Mouse (Mus musculus): ENCODE results near the gene Fbxl19. TPM values are rescaled to one million over a fixed set of nuclear protein-coding genes. Genes with fewer than 3 reads are reported as not detected.

Gene Fbxl19
- not detected in 2 replicates for polyA plus RNA-seq (2012; ENCODE audit: insufficient read depth, insufficient read length, low replicate concordance, missing spikeins)

DNA sequence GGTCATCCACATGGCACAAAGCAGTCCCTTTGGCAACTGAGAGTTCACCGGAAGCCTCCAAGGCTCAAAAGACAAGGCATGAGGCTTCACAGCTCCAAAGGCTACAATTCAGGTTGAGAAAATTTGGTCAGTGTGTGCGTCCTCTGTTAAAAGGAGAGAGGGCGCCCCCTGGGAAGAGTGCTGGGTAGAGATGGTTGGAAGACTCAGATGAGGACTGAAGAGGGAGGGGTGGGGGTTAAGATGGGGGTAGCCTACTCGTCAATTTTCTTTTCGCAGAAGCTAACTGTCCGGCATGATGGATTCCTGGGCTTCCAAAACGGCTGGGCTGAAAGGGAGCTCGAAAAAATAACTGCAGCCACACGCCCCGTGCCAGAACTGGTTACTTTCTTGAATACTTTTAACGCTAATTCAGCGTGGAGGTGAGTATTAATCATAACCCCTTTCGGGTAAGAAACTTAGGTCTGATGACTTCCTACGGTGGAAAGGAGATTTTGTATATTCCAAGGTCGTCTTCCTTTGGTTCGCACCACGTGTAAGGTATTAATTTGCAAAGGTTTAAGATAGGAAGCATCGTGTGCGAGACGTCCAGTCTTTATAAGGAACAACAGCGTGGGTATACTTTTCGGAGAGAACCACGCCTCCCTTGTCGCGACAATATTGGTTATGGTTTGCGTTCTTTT, at the start of gene Fbxl19:
Fbxl19 (plus strand) TSS at position 178 of the 680 bp plus-strand sequence.
- peak within 1 kb of the TSS; percentile 58 for H3K27ac ChIP-seq (ENCODE audit: insufficient read depth, low read depth, low read length)
- TF ChIP-seq CTCF (IDR thresholded peaks at IDR 0.05; ENCODE audit: insufficient read depth, low read depth, low read length) (peak; percentile 20; the same call in 1 of the 2 replicates), POLR2A (IDR thresholded peaks at IDR 0.05; ENCODE audit: insufficient read depth, low read depth, low read length) (no peak)
- WGBS: under 1% methylated on average over 26 of the region's 26 CpGs
- peak within 1 kb of the TSS; percentile 60 for H3K4me3 ChIP-seq (ENCODE audit: insufficient read depth, low read depth, low read length)
- H3K4me1 ChIP-seq (ENCODE audit: control insufficient read depth, insufficient read depth, low read length): peaks cover 19% of the 10 kb centered on the region

DNA sequence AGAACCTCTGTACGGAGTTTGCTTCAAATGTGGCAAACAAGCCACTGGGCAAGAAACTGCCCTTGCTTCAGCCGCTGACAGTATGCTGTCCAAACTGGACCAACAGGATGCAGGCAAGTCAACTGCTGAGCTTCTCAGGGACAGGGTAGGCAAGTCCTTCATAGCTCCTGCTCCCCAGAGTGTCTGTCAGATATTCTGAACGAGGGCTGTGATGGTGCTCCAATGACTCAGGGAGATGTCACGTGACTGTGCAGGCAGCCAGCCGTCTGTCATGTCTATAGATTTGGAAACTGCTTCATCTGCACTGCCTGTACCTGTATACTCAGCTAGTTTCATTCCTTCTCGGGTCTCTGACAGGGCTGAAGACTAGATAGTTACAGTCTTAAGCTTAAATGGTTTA, 45.4 kb upstream of the Fbxl19 start:
- WGBS: 82% methylated on average over 6 of the region's 6 CpGs
- TF ChIP-seq CTCF (IDR thresholded peaks at IDR 0.05; ENCODE audit: insufficient read depth, low read depth, low read length) (no peak), POLR2A (IDR thresholded peaks at IDR 0.05; ENCODE audit: insufficient read depth, low read depth, low read length) (no peak)
- H3K4me1 ChIP-seq (ENCODE audit: control insufficient read depth, insufficient read depth, low read length): 0 out of 2 replicates have a peak, but pooled peaks cover 2% of the 10 kb centered on the region
- H3K4me3 ChIP-seq (ENCODE audit: insufficient read depth, low read depth, low read length): no peak overlapping the region
- no peak overlapping the region for H3K27ac ChIP-seq (ENCODE audit: insufficient read depth, low read depth, low read length)

DNA sequence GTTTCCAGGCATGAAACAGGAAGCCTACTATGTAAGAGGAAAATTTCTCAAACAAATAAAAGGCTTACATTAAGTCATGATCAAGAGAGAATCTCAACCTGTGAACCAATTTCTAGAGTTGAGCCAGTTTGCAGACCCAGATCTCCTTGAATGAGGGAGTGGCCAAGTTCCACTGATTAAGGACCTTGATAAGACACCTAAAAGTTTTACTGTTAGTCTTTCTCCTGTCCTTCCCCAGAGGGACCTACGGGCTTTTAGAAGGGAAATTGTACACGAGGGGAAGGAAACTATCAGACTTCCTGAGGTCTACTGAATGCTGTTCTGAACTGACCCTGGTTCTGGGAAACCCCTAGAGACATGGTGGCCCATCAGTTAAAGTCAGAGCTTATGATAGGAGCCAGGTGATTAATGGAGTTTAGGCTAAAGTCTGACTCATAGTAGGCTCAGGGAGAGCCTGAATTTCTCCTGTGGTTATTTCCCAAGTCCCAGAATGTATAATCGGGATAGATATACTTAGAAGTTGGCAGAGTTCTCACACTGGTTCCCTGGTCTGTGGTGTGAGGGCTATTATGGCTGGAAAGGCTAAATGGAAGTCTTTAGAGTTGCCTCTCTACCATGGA, 43.5 kb upstream of the Fbxl19 start:
- 87% methylated on average over 3 of the region's 3 CpGs for WGBS
- no peak overlapping the region for H3K27ac ChIP-seq (ENCODE audit: insufficient read depth, low read depth, low read length)
- TF ChIP-seq CTCF (IDR thresholded peaks at IDR 0.05; ENCODE audit: insufficient read depth, low read depth, low read length) (no peak), POLR2A (IDR thresholded peaks at IDR 0.05; ENCODE audit: insufficient read depth, low read depth, low read length) (no peak)

DNA sequence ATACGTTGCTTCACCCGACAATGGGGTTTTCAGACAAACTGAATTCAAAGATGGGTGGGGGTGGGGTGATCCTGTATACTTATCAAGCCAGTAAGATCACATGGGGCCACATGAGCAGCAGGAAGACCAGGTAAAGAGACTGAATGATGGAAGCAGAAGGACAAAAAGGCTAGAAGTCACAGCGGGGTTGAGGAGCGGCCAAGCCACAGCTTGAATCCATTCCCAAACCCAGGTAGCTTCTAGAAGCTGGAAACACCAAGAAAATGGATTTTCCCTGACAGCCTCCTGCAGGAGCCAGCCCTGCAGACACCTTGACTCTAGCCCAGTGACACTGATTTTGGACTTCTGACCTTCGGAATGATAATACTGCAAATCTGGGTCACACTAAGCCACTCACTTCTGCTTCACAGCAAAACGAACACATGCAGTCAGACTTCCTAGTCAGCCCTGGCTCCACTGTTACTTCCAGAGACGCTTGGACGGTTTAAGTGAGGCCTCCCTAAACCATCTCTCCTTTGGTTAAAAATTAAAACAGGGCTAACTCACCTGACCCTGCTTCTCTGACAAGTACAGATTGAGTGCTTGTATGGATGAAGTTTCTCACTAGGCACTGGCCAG, 40.7 kb upstream of the Fbxl19 start:
- WGBS: 94% methylated on average over 8 of the region's 8 CpGs
- TF ChIP-seq CTCF (IDR thresholded peaks at IDR 0.05; ENCODE audit: insufficient read depth, low read depth, low read length) (no peak), POLR2A (IDR thresholded peaks at IDR 0.05; ENCODE audit: insufficient read depth, low read depth, low read length) (no peak)
- H3K27ac ChIP-seq (ENCODE audit: insufficient read depth, low read depth, low read length): no peak overlapping the region
- no peak overlapping the region for H3K4me3 ChIP-seq (ENCODE audit: insufficient read depth, low read depth, low read length)
- peaks cover 13% of the 10 kb centered on the region for H3K4me1 ChIP-seq (ENCODE audit: control insufficient read depth, insufficient read depth, low read length)

More for the DNA sequence above, 43.5 kb upstream of the Fbxl19 start:
- Histone ChIP-seq H3K4me1 (ENCODE audit: control insufficient read depth, insufficient read depth, low read length) (no peaks in the 10 kb centered on the region), H3K4me3 (ENCODE audit: insufficient read depth, low read depth, low read length) (no peak overlapping the region)

DNA sequence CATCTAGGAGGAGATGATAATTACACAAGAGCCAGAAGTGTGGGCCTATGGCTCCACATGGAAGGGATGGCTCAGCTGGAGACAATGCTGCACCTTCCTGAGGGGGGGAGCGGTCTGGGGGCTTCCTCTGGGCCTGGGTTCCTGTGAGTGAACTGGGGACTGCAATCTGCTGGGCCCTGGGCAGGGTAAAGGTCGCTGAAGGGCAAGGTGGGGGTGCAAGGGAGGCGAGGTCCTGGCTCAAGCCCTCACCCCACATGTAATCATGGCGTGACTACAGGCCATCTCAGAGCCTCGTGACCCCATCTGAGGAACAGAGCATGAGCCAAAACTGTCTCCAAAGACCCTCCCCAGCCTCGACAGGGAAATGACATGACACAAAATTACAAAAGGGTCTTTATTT, 39.7 kb upstream of the Fbxl19 start:
- Histone ChIP-seq H3K27ac (ENCODE audit: insufficient read depth, low read depth, low read length) (no peak overlapping the region), H3K4me1 (ENCODE audit: control insufficient read depth, insufficient read depth, low read length) (peaks cover 15% of the 10 kb centered on the region), H3K4me3 (ENCODE audit: insufficient read depth, low read depth, low read length) (no peak overlapping the region)
- TF ChIP-seq POLR2A (IDR thresholded peaks at IDR 0.05; ENCODE audit: insufficient read depth, low read depth, low read length) (no peak), CTCF (IDR thresholded peaks at IDR 0.05; ENCODE audit: insufficient read depth, low read depth, low read length) (no peak)
- 87% methylated on average over 6 of the region's 6 CpGs for WGBS

DNA sequence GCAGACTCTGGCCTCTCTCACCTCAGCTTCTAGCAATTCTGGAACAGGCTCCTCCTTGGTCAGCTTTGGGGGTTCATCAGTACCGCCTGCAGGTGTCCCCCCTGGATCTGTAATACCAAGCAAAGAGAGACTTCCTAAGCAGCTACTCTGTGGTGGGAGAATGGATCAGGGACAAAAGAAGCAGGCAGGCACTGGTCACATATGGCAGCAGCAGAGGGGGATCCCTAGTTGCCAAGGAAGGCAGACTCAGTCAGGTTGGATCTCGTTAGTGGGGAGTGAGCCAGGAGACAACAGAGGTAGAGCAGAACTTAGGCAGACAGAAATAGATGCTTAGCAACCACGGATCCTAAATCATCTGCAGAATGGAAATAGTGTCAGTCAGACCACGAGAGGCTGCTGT, 38.6 kb upstream of the Fbxl19 start:
- Histone ChIP-seq H3K4me1 (ENCODE audit: control insufficient read depth, insufficient read depth, low read length) (peaks cover 15% of the 10 kb centered on the region), H3K27ac (ENCODE audit: insufficient read depth, low read depth, low read length) (no peak overlapping the region), H3K4me3 (ENCODE audit: insufficient read depth, low read depth, low read length) (no peak overlapping the region)
- TF ChIP-seq POLR2A (IDR thresholded peaks at IDR 0.05; ENCODE audit: insufficient read depth, low read depth, low read length) (no peak), CTCF (IDR thresholded peaks at IDR 0.05; ENCODE audit: insufficient read depth, low read depth, low read length) (no peak)
- 84% methylated on average over 4 of the region's 4 CpGs for WGBS

DNA sequence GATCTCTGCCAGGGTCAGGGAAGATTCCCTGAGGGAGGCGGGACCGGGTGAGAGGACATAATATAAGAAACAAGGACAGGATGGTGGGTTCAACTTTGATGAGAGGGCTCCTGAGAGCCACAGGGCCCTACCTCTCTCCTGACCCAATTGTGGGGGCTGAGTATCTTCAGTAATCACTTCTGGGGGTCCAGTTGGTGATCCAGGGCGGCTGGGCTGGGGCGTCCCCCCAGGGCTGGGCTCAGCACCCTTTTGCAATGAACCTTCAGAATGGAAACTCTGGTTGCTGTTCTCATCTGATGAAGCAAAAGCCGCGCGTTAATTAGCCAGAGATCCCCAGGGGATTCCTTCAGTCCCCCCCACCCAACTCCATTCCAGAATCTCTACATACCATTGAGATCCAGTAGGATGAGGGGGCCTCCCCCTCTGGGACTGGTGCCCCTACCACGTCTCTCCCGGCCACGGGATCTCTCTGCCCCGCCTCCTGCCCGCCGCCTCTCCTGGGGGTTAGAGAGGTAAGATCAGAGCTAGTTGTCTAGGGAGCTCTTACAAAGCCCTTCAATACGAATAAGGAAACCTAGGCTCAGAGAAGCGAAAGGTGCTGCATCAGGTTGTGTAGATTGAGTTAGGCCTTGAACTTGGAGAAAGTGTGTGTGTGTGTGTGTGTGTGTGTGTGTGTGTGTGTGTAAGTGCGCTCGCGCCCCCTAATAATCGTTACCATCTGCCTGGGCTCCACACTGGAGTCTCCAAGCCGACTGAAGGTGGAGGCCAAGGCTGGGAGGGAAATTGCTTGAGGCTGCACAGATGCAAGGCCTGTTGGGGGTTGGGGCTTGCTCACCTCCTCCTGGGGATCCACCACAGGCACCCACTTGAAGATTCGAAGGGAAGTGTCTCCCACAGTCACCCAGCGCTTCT, 37.0 kb upstream of the Fbxl19 start:
- TF ChIP-seq POLR2A (IDR thresholded peaks at IDR 0.05; ENCODE audit: insufficient read depth, low read depth, low read length) (no peak), CTCF (IDR thresholded peaks at IDR 0.05; ENCODE audit: insufficient read depth, low read depth, low read length) (no peak)
- peak overlapping the region; percentile 98 for H3K4me3 ChIP-seq (ENCODE audit: insufficient read depth, low read depth, low read length)
- WGBS: 41% methylated on average over 22 of the region's 22 CpGs
- H3K4me1 ChIP-seq (ENCODE audit: control insufficient read depth, insufficient read depth, low read length): peaks cover 15% of the 10 kb centered on the region
- H3K27ac ChIP-seq (ENCODE audit: insufficient read depth, low read depth, low read length): peak overlapping the region; percentile 71; the same call in 1 of the 2 replicates

DNA sequence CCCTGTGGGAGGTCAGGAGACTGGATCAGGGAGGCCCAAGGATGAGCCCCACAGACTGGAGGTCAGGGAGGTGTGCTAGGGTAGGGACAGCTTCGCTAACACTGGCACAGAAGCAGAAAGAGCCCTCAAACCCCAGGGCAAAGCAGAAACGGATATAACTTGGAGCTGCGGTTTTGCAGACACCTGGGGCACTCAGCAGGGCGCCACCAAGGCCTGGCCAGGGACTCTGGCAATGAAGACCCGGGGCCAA, 36.5 kb upstream of the Fbxl19 start:
- peaks cover 15% of the 10 kb centered on the region for H3K4me1 ChIP-seq (ENCODE audit: control insufficient read depth, insufficient read depth, low read length)
- peak overlapping the region; percentile 98 for H3K4me3 ChIP-seq (ENCODE audit: insufficient read depth, low read depth, low read length)
- peak overlapping the region; percentile 71; the same call in 1 of the 2 replicates for H3K27ac ChIP-seq (ENCODE audit: insufficient read depth, low read depth, low read length)
- TF ChIP-seq CTCF (IDR thresholded peaks at IDR 0.05; ENCODE audit: insufficient read depth, low read depth, low read length): no peak
- no peak for TF ChIP-seq POLR2A (IDR thresholded peaks at IDR 0.05; ENCODE audit: insufficient read depth, low read depth, low read length)
- 4% methylated on average over 5 of the region's 5 CpGs for whole genome bisulfite sequencing

Data from olfactory bulb, adult 2 months (tissue).